Mouse (Mus musculus) CH12.LX (cell line): ENCODE results near the gene Vwa3a. TPM values are rescaled to one million over a fixed set of nuclear protein-coding genes. Genes with fewer than 3 reads are reported as not detected.

Experiments used
- DNase-seq: peaks from one replicate; pipeline ENCODE4 v3.0.0-alpha.2; 2013; ENCODE audit errors: extremely low read depth
- H3K27ac ChIP-seq: 2 replicates; pipeline ENCODE4 v1.5.1; 2012; ENCODE audit warnings: low read depth, mild to moderate bottlenecking, control low read depth, moderate library complexity; ENCODE audit not compliant: insufficient read depth
- H3K27me3 ChIP-seq: replicated peaks from 2 replicates; pipeline ENCODE3; 2012; ENCODE audit warnings: inconsistent platforms
- H3K36me3 ChIP-seq, 2 experiments: replicated peaks in 1 of 2; 2 replicates each; pipeline versions ENCODE3 to v1.6.1; 2012; ENCODE audit warnings: inconsistent platforms in 1 of 2, low read length in 1 of 2, mild to moderate bottlenecking in 1 of 2, mixed read lengths in 1 of 2, moderate library complexity in 1 of 2; ENCODE audit not compliant: control insufficient read depth in 1 of 2, insufficient read depth in 1 of 2
- H3K4me1 ChIP-seq, 2 experiments: 2 replicates each; pipeline ENCODE4 v1.6.1; 2012; ENCODE audit warnings: inconsistent platforms in 1 of 2, moderate library complexity in 1 of 2; ENCODE audit not compliant: insufficient read depth in 2 of 2, control insufficient read depth in 1 of 2
- H3K4me2 ChIP-seq: 2 replicates; pipeline ENCODE4 v1.6.1; 2012; ENCODE audit warnings: low read depth, mild to moderate bottlenecking, control low read depth; ENCODE audit not compliant: poor library complexity, insufficient read depth, severe bottlenecking
- H3K4me3 ChIP-seq, 3 experiments: fragments of 150-350 bp in 1 of 3; sonication (generic) in 1 of 3; replicated peaks in 1 of 3; 2 replicates each; pipeline versions ENCODE3 to v1.5.1; 2011 to 2012; ENCODE audit warnings: low read depth in 2 of 3, low read length in 2 of 3, mild to moderate bottlenecking in 2 of 3, moderate library complexity in 2 of 3, control low read depth in 1 of 3, improper control_type of control experiment in 1 of 3, inconsistent platforms in 1 of 3, mixed read lengths in 1 of 3; ENCODE audit not compliant: poor library complexity in 1 of 3
- H3K79me2 ChIP-seq: replicated peaks from 2 replicates; pipeline ENCODE4 v1.6.1; 2012; ENCODE audit warnings: mild to moderate bottlenecking, moderate library complexity; ENCODE audit not compliant: control insufficient read depth, poor library complexity, insufficient read depth, severe bottlenecking; ENCODE audit errors: extremely low read depth
- H3K9ac ChIP-seq: 2 replicates; pipeline ENCODE4 v1.6.1; 2012; ENCODE audit warnings: low read depth, mild to moderate bottlenecking, control low read depth, moderate library complexity; ENCODE audit not compliant: insufficient read depth
- H3K9me3 ChIP-seq: replicated peaks from 2 replicates; pipeline ENCODE3; 2012; ENCODE audit warnings: low read length, inconsistent platforms, mixed read lengths
- CHD1 ChIP-seq: IDR thresholded peaks from 2 replicates; pipeline ENCODE4 v1.6.1; 2012; ENCODE audit warnings: low read depth, low read length, improper control_type of control experiment, inconsistent platforms
- CHD2 ChIP-seq: IDR thresholded peaks from 2 replicates; pipeline ENCODE4 v1.6.1; 2011; ENCODE audit warnings: low read length, improper control_type of control experiment
- CTCF ChIP-seq, 2 experiments: IDR thresholded peaks in 1 of 2; conservative IDR thresholded peaks in 1 of 2; 2 replicates each; pipeline ENCODE4 v1.5.1; 2011 to 2012; ENCODE audit warnings: low read depth in 2 of 2, low read length in 2 of 2, improper control_type of control experiment in 1 of 2, inconsistent platforms in 1 of 2, mild to moderate bottlenecking in 1 of 2, moderate library complexity in 1 of 2
- ELF1 ChIP-seq: IDR thresholded peaks from 2 replicates; pipeline ENCODE4 v1.6.1; 2014; ENCODE audit warnings: low read depth, mild to moderate bottlenecking, inconsistent platforms, low read length, improper control_type of control experiment
- EP300 ChIP-seq: IDR thresholded peaks from 2 replicates; pipeline ENCODE4 v1.6.1; 2011; ENCODE audit warnings: low read length, improper control_type of control experiment
- GABPA ChIP-seq: IDR thresholded peaks from 2 replicates; pipeline ENCODE4 v1.6.1; 2012; ENCODE audit warnings: low read depth, low read length, improper control_type of control experiment, inconsistent platforms; ENCODE audit not compliant: insufficient replicate concordance
- MAFK ChIP-seq: IDR thresholded peaks from 2 replicates; pipeline ENCODE4 v1.6.1; 2011; ENCODE audit warnings: low read length, improper control_type of control experiment; ENCODE audit not compliant: insufficient replicate concordance
- MAZ ChIP-seq: IDR thresholded peaks from 2 replicates; pipeline ENCODE4 v1.6.1; 2012; ENCODE audit warnings: low read depth, mild to moderate bottlenecking, inconsistent platforms, low read length, improper control_type of control experiment, moderate library complexity
- MXI1 ChIP-seq: IDR thresholded peaks from 2 replicates; pipeline ENCODE4 v1.6.1; 2011; ENCODE audit warnings: mild to moderate bottlenecking, low read depth, low read length, improper control_type of control experiment
- MYC ChIP-seq: IDR thresholded peaks from 2 replicates; pipeline ENCODE4 v1.6.1; 2011; ENCODE audit warnings: low read depth, mild to moderate bottlenecking, improper control_type of control experiment, low read length
- NELFE ChIP-seq: IDR thresholded peaks from 2 replicates; pipeline ENCODE4 v1.6.1; 2011; ENCODE audit warnings: low read depth, low read length, improper control_type of control experiment
- POLR2A ChIP-seq: IDR thresholded peaks from 2 replicates; pipeline ENCODE4 v1.6.1; 2011; ENCODE audit warnings: low read depth, mild to moderate bottlenecking, improper control_type of control experiment, low read length
- POLR2AphosphoS2 ChIP-seq: IDR thresholded peaks from 2 replicates; pipeline ENCODE4 v1.6.1; 2011; ENCODE audit warnings: low read depth, low read length, improper control_type of control experiment
- RCOR1 ChIP-seq: conservative IDR thresholded peaks from 2 replicates; pipeline ENCODE4 v1.6.1; 2012; ENCODE audit warnings: low read depth, mild to moderate bottlenecking, inconsistent platforms, low read length, improper control_type of control experiment
- SIN3A ChIP-seq: IDR thresholded peaks from 2 replicates; pipeline ENCODE4 v1.6.1; 2012; ENCODE audit warnings: low read length, improper control_type of control experiment, inconsistent platforms
- SMC3 ChIP-seq: IDR thresholded peaks from 2 replicates; pipeline ENCODE4 v1.6.1; 2011; ENCODE audit warnings: low read depth, low read length, improper control_type of control experiment
- TBP ChIP-seq: conservative IDR thresholded peaks from 2 replicates; pipeline ENCODE4 v1.6.1; 2011; ENCODE audit warnings: low read depth, low read length, improper control_type of control experiment
- UBTF ChIP-seq: IDR thresholded peaks from 2 replicates; pipeline ENCODE4 v1.6.1; 2012; ENCODE audit warnings: low read depth, mild to moderate bottlenecking, inconsistent platforms, low read length, improper control_type of control experiment, moderate library complexity
- USF1 ChIP-seq: IDR thresholded peaks from 2 replicates; pipeline ENCODE4 v1.6.1; 2014; ENCODE audit warnings: low read depth, mild to moderate bottlenecking, inconsistent platforms, low read length, improper control_type of control experiment
- ZKSCAN1 ChIP-seq: IDR thresholded peaks from 2 replicates; pipeline ENCODE4 v1.6.1; 2012; ENCODE audit warnings: low read depth, inconsistent platforms, low read length, improper control_type of control experiment, borderline replicate concordance
- ZMIZ1 ChIP-seq: IDR thresholded peaks from 2 replicates; pipeline ENCODE4 v1.6.1; 2012; ENCODE audit warnings: low read depth, mild to moderate bottlenecking, inconsistent platforms, low read length, improper control_type of control experiment
- ZNF384 ChIP-seq: IDR thresholded peaks from 2 replicates; pipeline ENCODE4 v1.6.1; 2012; ENCODE audit warnings: low read depth, low read length, improper control_type of control experiment, inconsistent platforms
- dilution Hi-C: fragments of 300-500 bp; cut with MboI; formaldehyde crosslinking; loops from 2 replicates; pipeline ENCODE4 v1.14.3; 2020; ENCODE audit warnings: low sequenced_read_pairs; ENCODE audit not compliant: extremely low pct_unique_long_range_greater_than_20kb, extremely low pct_ligation_motif_present
- in situ Hi-C: fragments of 300-500 bp; cut with MboI; formaldehyde crosslinking; loops from 3 replicates; pipeline ENCODE4 v1.14.3; 2019; ENCODE audit warnings: low sequenced_read_pairs, low pct_ligation_motif_present, low pct_unique_long_range_greater_than_20kb, mixed read lengths
- polyA plus RNA-seq: library from polyadenylated mRNA; unstranded; fragments of >175 nt; gene quantifications from 2 replicates; pipeline ENCODE4 v1.2.1, GENCODE M21; 2012; ENCODE audit warnings: low read depth; ENCODE audit not compliant: insufficient read length
- total RNA-seq, 2 experiments: library from RNA; depleted of rRNA; stranded (reverse); fragments of 300-350 nt in 1 of 2; fragments of >200 nt in 1 of 2; gene quantifications; 2 replicates each; pipeline ENCODE4 v1.2.3; 2012 to 2014

The Vwa3a gene
- total and polyA plus RNA-seq, 3 experiments: not detected

- peaks cover 0 to 9% of the 10 kb centered on the region in 2 experiments; a peak in 3 of 4 replicates for H3K4me1 ChIP-seq
- H3K27ac ChIP-seq: no peak overlapping the region
These were observed 99.5 kb downstream of the Vwa3a start for GRCm38 (mm10) chr7:120838436-120839160.

GRCm38 (mm10) chr7:120839786-120840185, 100.7 kb downstream of the Vwa3a start:
- no peak overlapping the region for H3K27ac ChIP-seq
- H3K4me2 ChIP-seq: no peak overlapping the region
- H3K9me3 ChIP-seq: no peaks in the 10 kb centered on the region
- no peaks in the 10 kb centered on the region for H3K36me3 ChIP-seq
- peaks cover 4 to 16% of the 10 kb centered on the region in 2 experiments; a peak in 3 of 4 replicates for H3K4me1 ChIP-seq
- in situ Hi-C loops: loop anchor here (5.0 to 10.0 kb wide), 2 partner anchors 73 to 195 kb away; partner anchors contain the start of gene Mettl9
- no peaks in the 10 kb centered on the region for H3K79me2 ChIP-seq
- H3K27me3 ChIP-seq: no peaks in the 10 kb centered on the region
- TF ChIP-seq ZMIZ1 (no peak), RCOR1 (no peak)
- H3K4me3 ChIP-seq: no peak overlapping the region
- DNase-seq: no peak
- dilution Hi-C loops: no loop called here
- no peak overlapping the region for H3K9ac ChIP-seq

More at GRCm38 (mm10) chr7:120838436-120839160, 99.5 kb downstream of the Vwa3a start:
- Histone ChIP-seq H3K36me3 (no peaks in the 10 kb centered on the region), H3K79me2 (no peaks in the 10 kb centered on the region), H3K9me3 (no peaks in the 10 kb centered on the region), H3K27me3 (peaks cover 2% of the 10 kb centered on the region), H3K4me3 (no peak overlapping the region), H3K4me2 (no peak overlapping the region), H3K9ac (no peak overlapping the region)
- in situ Hi-C loops: loop anchor here (5.0 to 10.0 kb wide), 2 partner anchors 74 to 196 kb away; partner anchors contain the start of gene Mettl9
- TF ChIP-seq NELFE (no peak), SIN3A (no peak)
- DNase-seq: no peak
- dilution Hi-C loops: no loop called here

DNA sequence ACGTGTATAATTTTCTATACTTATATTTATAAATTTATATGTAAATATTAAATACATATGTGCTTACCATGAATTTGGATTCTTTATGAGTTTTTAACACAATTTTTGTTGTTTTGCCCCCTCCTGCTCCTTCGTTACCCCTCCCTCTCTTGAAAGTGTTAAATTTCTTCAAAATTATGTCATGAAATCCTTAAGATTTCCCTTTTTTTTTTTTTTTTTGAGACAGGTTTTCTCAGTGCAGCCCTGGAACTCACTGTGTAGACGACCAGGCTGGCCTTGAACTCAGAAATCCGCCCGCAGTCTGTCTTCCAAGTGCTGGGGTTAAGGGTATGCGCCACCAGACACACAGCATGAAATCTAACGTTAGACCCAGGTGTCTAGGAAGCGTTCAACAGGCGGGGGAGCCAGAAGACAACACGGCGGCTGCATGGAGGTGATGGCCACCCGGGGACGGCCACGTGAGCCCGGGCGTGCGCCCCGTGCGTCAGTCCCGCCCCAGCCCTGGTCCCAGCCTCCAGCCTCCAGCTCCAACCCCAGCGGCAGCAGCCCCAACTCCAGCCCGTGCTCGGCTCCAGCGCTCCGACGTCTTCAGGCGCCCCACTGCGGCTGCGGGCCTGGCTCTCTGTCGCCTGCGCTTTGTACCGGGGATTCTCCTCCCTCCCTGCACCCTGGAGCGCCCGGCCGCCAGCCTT, 103.4 kb downstream of the Vwa3a start, which contains the start of gene Eef2k:
Eef2k (plus strand) TSS at position 487 of the 692 bp plus-strand sequence.
- Histone ChIP-seq H3K4me1 (peaks cover 13 to 36% of the 10 kb centered on the region in 2 experiments), H3K27me3 (no peaks in the 10 kb centered on the region)
- no peak for TF ChIP-seq GABPA
- peak; percentile 87 for TF ChIP-seq ELF1
- no peak for TF ChIP-seq ZMIZ1
- no peak for TF ChIP-seq ZKSCAN1
- TF ChIP-seq ZNF384: peak; percentile 94
- TF ChIP-seq POLR2AphosphoS2: no peak
- no peak for TF ChIP-seq CHD1
- peak; percentile 22; the same call in 1 of the 2 replicates for TF ChIP-seq POLR2A
- TF ChIP-seq TBP: peak; percentile 99
- TF ChIP-seq CTCF (conservative IDR thresholded peaks at IDR 0.05 in 1 of 2, IDR thresholded peaks at IDR 0.05 in 1 of 2; ENCODE audit: low read depth in 2 of 2, low read length in 2 of 2): peak in 1 of 2 experiments; percentile 63; a peak in 2 of 4 replicates
- peak; percentile 65; the same call in 1 of the 2 replicates for TF ChIP-seq SIN3A
- peak; percentile 83 for TF ChIP-seq MAZ
- no peak for TF ChIP-seq EP300
- TF ChIP-seq NELFE: no peak
- peak; percentile 98 for TF ChIP-seq UBTF
- TF ChIP-seq MYC: peak; percentile 78; the same call in 1 of the 2 replicates
- TF ChIP-seq USF1: peak; percentile 82
- peak; percentile 50 for TF ChIP-seq SMC3
- no peak for TF ChIP-seq CHD2
- peak; percentile 92 for TF ChIP-seq MAFK
- peak; percentile 85 for TF ChIP-seq MXI1
- TF ChIP-seq RCOR1: no peak

More for the DNA sequence above, 103.4 kb downstream of the Vwa3a start, which contains the start of gene Eef2k:
- Histone ChIP-seq H3K27ac (peak within 1 kb of the TSS; percentile 12; the same call in 1 of the 2 replicates), H3K9me3 (no peaks in the 10 kb centered on the region), H3K4me2 (peak within 1 kb of the TSS; percentile 53), H3K9ac (peak within 1 kb of the TSS; percentile 23), H3K4me3 (peak within 1 kb of the TSS; percentile 64 to 76 (median 69)), H3K36me3 (no peaks in the 10 kb centered on the region), H3K79me2 (no peaks in the 10 kb centered on the region)
- peak; percentile 95 for DNase-seq
- in situ Hi-C loops (no loop called here), dilution Hi-C loops (no loop called here)
